In the genomic region with DNA sequence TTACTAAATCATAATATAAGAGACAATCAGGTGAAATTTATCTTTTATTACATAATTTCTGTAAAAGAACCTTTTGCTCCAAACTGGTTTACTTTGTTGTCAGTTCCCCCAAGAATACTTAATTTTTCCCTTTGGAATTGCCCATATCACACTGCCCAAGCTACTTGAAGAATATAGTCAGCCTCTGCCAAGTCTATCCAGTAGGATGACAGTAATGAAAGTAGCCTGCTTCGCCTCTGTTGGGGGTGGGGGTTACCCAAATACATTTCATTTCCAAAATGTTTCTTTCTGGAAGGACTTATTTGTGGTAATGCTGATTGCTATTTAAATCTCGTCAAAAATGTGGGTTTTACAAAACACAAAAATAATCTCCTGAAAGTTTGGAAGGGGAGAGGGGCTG, we compare ENCODE assay signal across 8 mouse cellular contexts.
DNase-seq lines count a peak whose midpoint lies in the region; ATAC-seq and TF ChIP-seq lines count a peak whose summit lies in the region.

No protein-coding gene starts in this region.

- DNase-seq in cerebellum, adult 11-12 months: no peak
- DNase-seq in lung, postnatal 14 days: no peak
- DNase-seq in stomach, postnatal 0 days (ENCODE audit: low spot score): no peak
- no peak for DNase-seq in spleen, adult 18-20 months
- no peak for DNase-seq in layer of hippocampus, adult 18-20 months (ENCODE audit: low spot score in 2 of 2)

- peak overlapping the region; percentile 69 for H3K4me2 ChIP-seq in lung, embryonic 15.5 days
- peak overlapping the region; percentile 71 for H3K4me2 ChIP-seq in limb, embryonic 12.5 days
- H3K4me2 ChIP-seq in stomach, postnatal 0 days (replicated peaks; ENCODE audit: low read depth): peak overlapping the region; percentile 55

- H3K27me3 ChIP-seq in lung, embryonic 15.5 days: no peaks in the 10 kb centered on the region
- H3K27me3 ChIP-seq in limb, embryonic 12.5 days: no peaks in the 10 kb centered on the region
- no peaks in the 10 kb centered on the region for H3K27me3 ChIP-seq in stomach, postnatal 0 days (ENCODE audit: control insufficient read depth, insufficient read depth, low read length)

- ATAC-seq in cerebellum, adult (ENCODE audit: insufficient number of reproducible peaks, low FRiP score, low TSS enrichment): peak; percentile 54; the same call in 1 of the 2 replicates
- peak; percentile 78; the same call in 1 of the 2 replicates for ATAC-seq in lung, embryonic 15.5 days (ENCODE audit: borderline replicate concordance, extremely low read depth, low FRiP score, low TSS enrichment)
- peak; percentile 42; the same call in 1 of the 2 replicates for ATAC-seq in limb, embryonic 12.5 days (ENCODE audit: insufficient number of reproducible peaks, insufficient read depth, low FRiP score, low TSS enrichment, low read depth)
- no peak; the same call in 1 of the 2 replicates for ATAC-seq in stomach, postnatal 0 days (ENCODE audit: low FRiP score, low TSS enrichment)

- no peak for TF ChIP-seq CTCF in stomach, postnatal 0 days (IDR thresholded peaks at IDR 0.05; ENCODE audit: low read depth)

- no peaks in the 10 kb centered on the region for H3K36me3 ChIP-seq in lung, embryonic 15.5 days
- H3K36me3 ChIP-seq in limb, embryonic 12.5 days: no peaks in the 10 kb centered on the region
- H3K36me3 ChIP-seq in stomach, postnatal 0 days (ENCODE audit: control insufficient read depth, insufficient read depth, low read length): no peaks in the 10 kb centered on the region

- no peaks in the 10 kb centered on the region for H3K9me3 ChIP-seq in lung, embryonic 15.5 days
- no peaks in the 10 kb centered on the region for H3K9me3 ChIP-seq in limb, embryonic 12.5 days
- H3K9me3 ChIP-seq in stomach, postnatal 0 days (ENCODE audit: control insufficient read depth, low read length): no peaks in the 10 kb centered on the region

- H3K9ac ChIP-seq in lung, embryonic 15.5 days: peak overlapping the region; percentile 31; the same call in 1 of the 2 replicates
- H3K9ac ChIP-seq in limb, embryonic 12.5 days (replicated peaks): no peak overlapping the region; the same call in 1 of the 2 replicates
- H3K9ac ChIP-seq in stomach, postnatal 0 days (ENCODE audit: low read length): no peak overlapping the region

- WGBS in lung, embryonic 15.5 days: 35% methylated on average over 2 of the region's 2 CpGs
- WGBS in limb, embryonic 12.5 days: 57% methylated on average over 2 of the region's 2 CpGs
- WGBS in stomach, postnatal 0 days: 25% methylated on average over 2 of the region's 2 CpGs

- no peak for TF ChIP-seq EP300 in stomach, postnatal 0 days (optimal IDR thresholded peaks at IDR 0.05)

- peak overlapping the region; percentile 42 for H3K4me3 ChIP-seq in lung, embryonic 15.5 days
- peak overlapping the region; percentile 40 for H3K4me3 ChIP-seq in limb, embryonic 12.5 days (replicated peaks)
- H3K4me3 ChIP-seq in stomach, postnatal 0 days (ENCODE audit: low read depth, low read length): peak overlapping the region; percentile 40

- peak overlapping the region; percentile 39; the same call in 1 of the 2 replicates for H3K27ac ChIP-seq in lung, embryonic 15.5 days
- no peak overlapping the region for H3K27ac ChIP-seq in limb, embryonic 12.5 days
- H3K27ac ChIP-seq in stomach, postnatal 0 days (replicated peaks): no peak overlapping the region

- H3K4me1 ChIP-seq in lung, embryonic 15.5 days: no peaks in the 10 kb centered on the region; the same call in 1 of the 2 replicates
- H3K4me1 ChIP-seq in limb, embryonic 12.5 days (replicated peaks): peaks cover 11% of the 10 kb centered on the region
- H3K4me1 ChIP-seq in stomach, postnatal 0 days (replicated peaks; ENCODE audit: control insufficient read depth, insufficient read depth): no peaks in the 10 kb centered on the region
